Mouse (Mus musculus): ENCODE measurements around the gene Wwp2. TPM values are rescaled to one million over a fixed set of nuclear protein-coding genes. Genes with fewer than 3 reads are reported as not detected.

Gene Wwp2
- total and polyA plus RNA-seq, 3 experiments, result 21.8 to 31.5 TPM; not detected in 1

GRCm38 (mm10) chr8:107491212-107491611, 55.0 kb downstream of the Wwp2 start:
- TF ChIP-seq MYB (IDR thresholded peaks at IDR 0.05; ENCODE audit: low read depth, low read length) (no peak), ELF1 (IDR thresholded peaks at IDR 0.05; ENCODE audit: low read depth, low read length) (no peak), GATA1 (IDR thresholded peaks at IDR 0.05; ENCODE audit: low read depth, low read length) (no peak), POLR2A (IDR thresholded peaks at IDR 0.05; ENCODE audit: control insufficient read depth in 1 of 2, insufficient read depth in 1 of 2, low read depth in 1 of 2, low read length in 2 of 2, poor library complexity in 1 of 2) (no peak), POLR2AphosphoS2 (IDR thresholded peaks at IDR 0.05; ENCODE audit: low read length) (no peak), MEF2A (IDR thresholded peaks at IDR 0.05; ENCODE audit: extremely low read depth, insufficient replicate concordance, low read depth, low read length, poor library complexity, severe bottlenecking) (no peak), USF2 (IDR thresholded peaks at IDR 0.05; ENCODE audit: borderline replicate concordance in 1 of 2, insufficient read depth in 1 of 2, low read depth in 1 of 2, low read length in 2 of 2) (no peak), POLR2AphosphoS5 (IDR thresholded peaks at IDR 0.05; ENCODE audit: borderline replicate concordance, low read depth, low read length) (no peak), ZKSCAN1 (IDR thresholded peaks at IDR 0.05; ENCODE audit: low read depth, low read length) (no peak), NELFE (IDR thresholded peaks at IDR 0.05; ENCODE audit: low read depth, low read length) (no peak)
- no peak overlapping the region for H3K9ac ChIP-seq (ENCODE audit: control insufficient read depth, low read depth, low read length, poor library complexity, severe bottlenecking)
- no peak overlapping the region for H3K4me3 ChIP-seq (ENCODE audit: control insufficient read depth in 1 of 2, insufficient read depth in 1 of 2, low read depth in 2 of 2, low read length in 2 of 2)
- H3K79me2 ChIP-seq (ENCODE audit: control insufficient read depth, insufficient read depth, low read length, poor library complexity), result no peaks in the 10 kb centered on the region
- no peaks in the 10 kb centered on the region for H3K27me3 ChIP-seq (ENCODE audit: control insufficient read depth in 1 of 2, insufficient read depth in 2 of 2, low read length in 2 of 2)
- H3K4me1 ChIP-seq (ENCODE audit: control insufficient read depth in 1 of 2, insufficient read depth in 2 of 2, low read length in 2 of 2), result peaks cover 14 to 16% of the 10 kb centered on the region in 2 experiments
- DNase-seq (ENCODE audit: low read depth, low spot score), result no peak
- H3K9me3 ChIP-seq (replicated peaks; ENCODE audit: insufficient read depth, low read length), result no peaks in the 10 kb centered on the region
- no peak overlapping the region for H3K27ac ChIP-seq (ENCODE audit: control insufficient read depth, low read depth, low read length)
- H3K36me3 ChIP-seq (ENCODE audit: control insufficient read depth in 1 of 2, insufficient read depth in 2 of 2, low read length in 2 of 2), result peaks cover 0 to 14% of the 10 kb centered on the region in 2 experiments; a peak in 3 of 4 replicates

- H3K36me3 ChIP-seq (ENCODE audit: control insufficient read depth in 1 of 2, insufficient read depth in 2 of 2, low read length in 2 of 2), result peaks cover 0 to 14% of the 10 kb centered on the region in 2 experiments; a peak in 3 of 4 replicates
- H3K9me3 ChIP-seq (replicated peaks; ENCODE audit: insufficient read depth, low read length), result no peaks in the 10 kb centered on the region
- DNase-seq (ENCODE audit: low read depth, low spot score), result no peak
- H3K4me1 ChIP-seq (ENCODE audit: control insufficient read depth in 1 of 2, insufficient read depth in 2 of 2, low read length in 2 of 2), result peaks cover 14 to 16% of the 10 kb centered on the region in 2 experiments
- no peak overlapping the region for H3K4me3 ChIP-seq (ENCODE audit: control insufficient read depth in 1 of 2, insufficient read depth in 1 of 2, low read depth in 2 of 2, low read length in 2 of 2)
- no peak overlapping the region for H3K27ac ChIP-seq (ENCODE audit: control insufficient read depth, low read depth, low read length)
- TF ChIP-seq EP300 (IDR thresholded peaks at IDR 0.05; ENCODE audit: low read depth in 1 of 2, low read length in 2 of 2) (no peak), TCF12 (IDR thresholded peaks at IDR 0.05; ENCODE audit: low read depth, low read length) (no peak), USF1 (IDR thresholded peaks at IDR 0.05; ENCODE audit: low read depth, low read length) (no peak), POLR2AphosphoS2 (IDR thresholded peaks at IDR 0.05; ENCODE audit: low read length) (no peak), CHD1 (IDR thresholded peaks at IDR 0.05; ENCODE audit: low read depth, low read length) (no peak), USF2 (IDR thresholded peaks at IDR 0.05; ENCODE audit: borderline replicate concordance in 1 of 2, insufficient read depth in 1 of 2, low read depth in 1 of 2, low read length in 2 of 2) (no peak), MAZ (IDR thresholded peaks at IDR 0.05; ENCODE audit: low read depth, low read length) (no peak), SIN3A (IDR thresholded peaks at IDR 0.05; ENCODE audit: low read length) (no peak), ELF1 (IDR thresholded peaks at IDR 0.05; ENCODE audit: low read depth, low read length) (no peak), ETS1 (IDR thresholded peaks at IDR 0.05; ENCODE audit: low read depth, low read length) (no peak)
- no peaks in the 10 kb centered on the region for H3K27me3 ChIP-seq (ENCODE audit: control insufficient read depth in 1 of 2, insufficient read depth in 2 of 2, low read length in 2 of 2)
- H3K79me2 ChIP-seq (ENCODE audit: control insufficient read depth, insufficient read depth, low read length, poor library complexity), result no peaks in the 10 kb centered on the region
- no peak overlapping the region for H3K9ac ChIP-seq (ENCODE audit: control insufficient read depth, low read depth, low read length, poor library complexity, severe bottlenecking)
Measured at GRCm38 (mm10) chr8:107491831-107492230, 55.7 kb downstream of the Wwp2 start.

All from MEL (cell line).